Mouse (Mus musculus): ENCODE results near the gene Mtmr12.

GRCm38 (mm10) chr15:12196410-12197191 lies 8.2 kb upstream of the Mtmr12 start:
- TF ChIP-seq CTCF (IDR thresholded peaks at IDR 0.05; ENCODE audit: low read depth, low read length) (peak; percentile 77), POLR2A (IDR thresholded peaks at IDR 0.05; ENCODE audit: extremely low read depth, insufficient read depth, low read length) (no peak)

All from liver, adult 2 months (tissue).